ENCODE assay signal across 20 mouse cellular contexts in the genomic region with DNA sequence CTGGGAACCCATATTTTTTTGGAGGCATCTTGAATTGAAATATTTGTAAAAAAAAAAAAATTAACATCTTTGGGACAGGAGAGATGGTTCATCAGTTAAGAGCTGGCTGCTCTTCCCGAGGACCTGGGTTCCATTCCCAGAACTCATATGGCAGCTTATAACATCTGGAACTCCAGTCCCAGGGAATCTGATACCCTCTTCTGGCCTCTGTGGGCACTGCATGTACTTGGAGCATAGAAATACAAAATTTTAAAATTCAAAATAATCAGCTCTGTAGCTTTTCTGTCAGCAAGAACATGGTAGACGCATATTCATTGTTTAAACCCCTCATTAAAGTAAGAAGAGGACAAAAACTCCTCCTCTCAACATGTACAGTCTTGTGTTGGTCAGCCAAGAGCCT. TPM values are rescaled to one million over a fixed set of nuclear protein-coding genes. Genes with fewer than 3 reads are reported as not detected.
A peak's percentile ranks its signal among the peaks of the same experiment; 100 is the strongest.
DNase-seq lines count a peak whose midpoint lies in the region; ATAC-seq and TF ChIP-seq lines count a peak whose summit lies in the region.
"Had no signal": no experiment of that assay in that cellular context is flagged by ENCODE, and none has a peak within 500 bp of the region (broad histone marks: within the 10 kb centered on the region; RNA-seq: fewer than 3 reads in every experiment).

No protein-coding gene starts in this region.

- no peaks in the 10 kb centered on the region for H3K27me3 ChIP-seq in kidney, adult 2 months (replicated peaks; ENCODE audit: control insufficient read depth, insufficient read depth, low read length)
- H3K27me3 ChIP-seq in lung, embryonic 14.5 days (ENCODE audit: insufficient read depth, low read length) = no peaks in the 10 kb centered on the region
- peaks cover 0 to 6% of the 10 kb centered on the region in 2 experiments; a peak in 3 of 4 replicates for H3K27me3 ChIP-seq in MEL (ENCODE audit: control insufficient read depth in 1 of 2, insufficient read depth in 2 of 2, low read length in 2 of 2)
- no peaks in the 10 kb centered on the region for H3K27me3 ChIP-seq in stomach, postnatal 0 days (ENCODE audit: control insufficient read depth, insufficient read depth, low read length)
- H3K27me3 ChIP-seq in hindbrain, embryonic 11.5 days (ENCODE audit: control insufficient read depth, insufficient read depth, low read length) = no peaks in the 10 kb centered on the region
- H3K27me3 ChIP-seq: embryonic facial prominence, embryonic 12.5 days; forebrain, embryonic 12.5 days; heart, embryonic 13.5 days; hindbrain, embryonic 13.5 days had no signal

- H3K9me3 ChIP-seq in lung, embryonic 14.5 days (ENCODE audit: low read depth, low read length) = no peaks in the 10 kb centered on the region
- H3K9me3 ChIP-seq in MEL (replicated peaks; ENCODE audit: insufficient read depth, low read length) = no peaks in the 10 kb centered on the region
- no peaks in the 10 kb centered on the region for H3K9me3 ChIP-seq in stomach, postnatal 0 days (ENCODE audit: control insufficient read depth, low read length)
- H3K9me3 ChIP-seq in hindbrain, embryonic 11.5 days (ENCODE audit: control insufficient read depth, low read length) = no peaks in the 10 kb centered on the region
- H3K9me3 ChIP-seq: embryonic facial prominence, embryonic 12.5 days; forebrain, embryonic 12.5 days; heart, embryonic 13.5 days; hindbrain, embryonic 13.5 days had no signal

- TF ChIP-seq POLR2A in kidney, adult 2 months (IDR thresholded peaks at IDR 0.05; ENCODE audit: low read depth, low read length) = no peak
- no peak for TF ChIP-seq POLR2A in MEL (IDR thresholded peaks at IDR 0.05; ENCODE audit: control insufficient read depth in 1 of 2, insufficient read depth in 1 of 2, low read depth in 1 of 2, low read length in 2 of 2, poor library complexity in 1 of 2)

- no peak overlapping the region for H3K4me3 ChIP-seq in kidney, adult 2 months (ENCODE audit: insufficient read depth, low read depth, low read length)
- H3K4me3 ChIP-seq in lung, embryonic 14.5 days (ENCODE audit: low read depth, low read length) = no peak overlapping the region
- H3K4me3 ChIP-seq in MEL (ENCODE audit: control insufficient read depth in 1 of 2, insufficient read depth in 1 of 2, low read depth in 2 of 2, low read length in 2 of 2) = no peak overlapping the region
- no peak overlapping the region for H3K4me3 ChIP-seq in stomach, postnatal 0 days (ENCODE audit: low read depth, low read length)
- no peak overlapping the region for H3K4me3 ChIP-seq in hindbrain, embryonic 11.5 days (ENCODE audit: low read depth, low read length)
- H3K4me3 ChIP-seq: embryonic facial prominence, embryonic 12.5 days; forebrain, embryonic 12.5 days; heart, embryonic 13.5 days; hindbrain, embryonic 13.5 days had no signal

- H3K79me2 ChIP-seq in MEL (ENCODE audit: control insufficient read depth, insufficient read depth, low read length, poor library complexity) = no peaks in the 10 kb centered on the region

- H3K36me3 ChIP-seq in kidney, adult 2 months (ENCODE audit: control insufficient read depth, insufficient read depth, low read length) = no peaks in the 10 kb centered on the region
- H3K36me3 ChIP-seq in lung, embryonic 14.5 days (ENCODE audit: insufficient read depth) = no peaks in the 10 kb centered on the region
- H3K36me3 ChIP-seq in MEL (ENCODE audit: control insufficient read depth in 1 of 2, insufficient read depth in 2 of 2, low read length in 2 of 2) = no peaks in the 10 kb centered on the region
- no peaks in the 10 kb centered on the region for H3K36me3 ChIP-seq in stomach, postnatal 0 days (ENCODE audit: control insufficient read depth, insufficient read depth, low read length)
- H3K36me3 ChIP-seq in hindbrain, embryonic 11.5 days (ENCODE audit: control insufficient read depth, insufficient read depth, low read length) = no peaks in the 10 kb centered on the region
- H3K36me3 ChIP-seq: embryonic facial prominence, embryonic 12.5 days; forebrain, embryonic 12.5 days; heart, embryonic 13.5 days; hindbrain, embryonic 13.5 days had no signal

- 92% methylated on average over 2 of the region's 2 CpGs for WGBS in kidney, adult 2 months
- WGBS in lung, embryonic 14.5 days = 83% methylated on average over 2 of the region's 2 CpGs
- 86% methylated on average over 2 of the region's 2 CpGs for WGBS in stomach, postnatal 0 days
- 88% methylated on average over 2 of the region's 2 CpGs for WGBS in hindbrain, embryonic 11.5 days

- no peak overlapping the region for H3K4me2 ChIP-seq in lung, embryonic 14.5 days
- H3K4me2 ChIP-seq in stomach, postnatal 0 days (replicated peaks; ENCODE audit: low read depth) = no peak overlapping the region
- no peak overlapping the region for H3K4me2 ChIP-seq in hindbrain, embryonic 11.5 days (replicated peaks; ENCODE audit: low read depth, low read length)
- H3K4me2 ChIP-seq: embryonic facial prominence, embryonic 12.5 days; forebrain, embryonic 12.5 days; heart, embryonic 13.5 days; hindbrain, embryonic 13.5 days had no signal

- H3K4me1 ChIP-seq in kidney, adult 2 months (ENCODE audit: control insufficient read depth, insufficient read depth, low read length) = no peaks in the 10 kb centered on the region
- H3K4me1 ChIP-seq in lung, embryonic 14.5 days (ENCODE audit: insufficient read depth) = no peaks in the 10 kb centered on the region
- no peaks in the 10 kb centered on the region; a peak in 1 of 4 replicates for H3K4me1 ChIP-seq in MEL (ENCODE audit: control insufficient read depth in 1 of 2, insufficient read depth in 2 of 2, low read length in 2 of 2)
- no peaks in the 10 kb centered on the region for H3K4me1 ChIP-seq in stomach, postnatal 0 days (replicated peaks; ENCODE audit: control insufficient read depth, insufficient read depth)
- H3K4me1 ChIP-seq in hindbrain, embryonic 11.5 days (replicated peaks; ENCODE audit: control insufficient read depth, insufficient read depth, low read length) = no peaks in the 10 kb centered on the region
- H3K4me1 ChIP-seq: embryonic facial prominence, embryonic 12.5 days; forebrain, embryonic 12.5 days; heart, embryonic 13.5 days; hindbrain, embryonic 13.5 days had no signal

- TF ChIP-seq EP300 in MEL (IDR thresholded peaks at IDR 0.05; ENCODE audit: low read depth in 1 of 2, low read length in 2 of 2) = no peak
- TF ChIP-seq EP300 in stomach, postnatal 0 days (optimal IDR thresholded peaks at IDR 0.05) = no peak

- ATAC-seq in lung, embryonic 14.5 days (ENCODE audit: insufficient read depth) = no peak
- ATAC-seq in stomach, postnatal 0 days (ENCODE audit: low FRiP score, low TSS enrichment) = no peak
- no peak for ATAC-seq in hindbrain, embryonic 11.5 days (ENCODE audit: low FRiP score)
- ATAC-seq: forebrain, embryonic 16.5 days; hindbrain, postnatal 0 days had no signal

- no peak for DNase-seq in kidney, adult 2 months
- no peak for DNase-seq in kidney, adult 18-20 months
- DNase-seq in lung, embryonic 14.5 days = no peak
- no peak for DNase-seq in lung, postnatal 10 days
- DNase-seq in MEL (ENCODE audit: low read depth, low spot score) = no peak
- no peak for DNase-seq in stomach, postnatal 0 days (ENCODE audit: low spot score)
- no peak for DNase-seq in hindbrain, embryonic 11.5 days (ENCODE audit: low spot score)
- DNase-seq: adrenal gland, adult 8-10 months; adrenal gland, postnatal 36 days; cerebellum, adult 11 months; cerebellum, adult 9-10 months; cerebellum, postnatal 25 days; gastrocnemius, postnatal 25 days; heart, postnatal 4 days had no signal

- 0 out of 2 replicates have a peak, but pooled peaks have one; percentile 5 for TF ChIP-seq CTCF in kidney, adult 2 months (conservative IDR thresholded peaks at IDR 0.05; ENCODE audit: insufficient read depth, insufficient read length, low read depth, low read length)
- TF ChIP-seq CTCF in lung, embryonic 14.5 days (IDR thresholded peaks at IDR 0.05; ENCODE audit: low read depth) = peak; percentile 3; the same call in 1 of the 2 replicates
- TF ChIP-seq CTCF in MEL (IDR thresholded peaks at IDR 0.05 in 2 of 3, conservative IDR thresholded peaks at IDR 0.05 in 1 of 3; ENCODE audit: control insufficient read depth in 1 of 3, insufficient read depth in 1 of 3, low read depth in 2 of 3, low read length in 3 of 3, poor library complexity in 1 of 3, severe bottlenecking in 1 of 3) = peak in 1 of 3 experiments; percentile 46; a peak in 2 of 6 replicates
- peak; percentile 42 for TF ChIP-seq CTCF in stomach, postnatal 0 days (IDR thresholded peaks at IDR 0.05; ENCODE audit: low read depth)

- no peak overlapping the region for H3K27ac ChIP-seq in kidney, adult 2 months (ENCODE audit: insufficient read depth, low read depth, low read length)
- H3K27ac ChIP-seq in lung, embryonic 14.5 days (ENCODE audit: low read depth) = no peak overlapping the region
- H3K27ac ChIP-seq in MEL (ENCODE audit: control insufficient read depth, low read depth, low read length) = no peak overlapping the region
- H3K27ac ChIP-seq in stomach, postnatal 0 days (replicated peaks) = no peak overlapping the region
- H3K27ac ChIP-seq in hindbrain, embryonic 11.5 days (ENCODE audit: low read depth, low read length) = no peak overlapping the region
- H3K27ac ChIP-seq: embryonic facial prominence, embryonic 12.5 days; forebrain, embryonic 12.5 days; heart, embryonic 13.5 days; hindbrain, embryonic 13.5 days; hindbrain, postnatal 0 days had no signal

- H3K9ac ChIP-seq in lung, embryonic 14.5 days = no peak overlapping the region
- H3K9ac ChIP-seq in MEL (ENCODE audit: control insufficient read depth, low read depth, low read length, poor library complexity, severe bottlenecking) = no peak overlapping the region
- no peak overlapping the region for H3K9ac ChIP-seq in stomach, postnatal 0 days (ENCODE audit: low read length)
- H3K9ac ChIP-seq in hindbrain, embryonic 11.5 days (ENCODE audit: low read depth, low read length) = no peak overlapping the region
- H3K9ac ChIP-seq: embryonic facial prominence, embryonic 12.5 days; forebrain, embryonic 12.5 days; heart, embryonic 13.5 days; hindbrain, embryonic 13.5 days had no signal

- peak; percentile 32 for TF ChIP-seq RAD21 in MEL (IDR thresholded peaks at IDR 0.05; ENCODE audit: low read depth, low read length)

RNA-seq across cellular contexts. Expression of gene Morc2a, which starts 52.0 kb away (rescaled TPM):
- polyA plus RNA-seq in kidney, adult 2 months (2012; rRNA removed) = 8.6 and 9.2 TPM in 2 replicates
- 25.7 and 27.1 TPM in 2 replicates for polyA plus RNA-seq in lung, embryonic 14.5 days (2014; fragmentation: Nextera tagmentation; extraction: Ambion mirVana)
- total RNA-seq in MEL (2012; rRNA removed) = 12.8 and 14.7 TPM in 2 replicates
- polyA plus RNA-seq in MEL (2012; ENCODE audit: insufficient read depth in 1 of 2, insufficient read length in 2 of 2, low read depth in 1 of 2, low replicate concordance in 2 of 2, missing spikeins in 1 of 2) = 10 to 100 TPM; 23.4 to 25.6 TPM
- polyA plus RNA-seq in stomach, postnatal 0 days (2015; fragmentation: Nextera tagmentation; extraction: Ambion mirVana) = 6.9 and 8.8 TPM in 2 replicates
- polyA plus RNA-seq in hindbrain, embryonic 11.5 days (2014; fragmentation: Nextera tagmentation; extraction: Ambion mirVana) = 31.3 and 32.1 TPM in 2 replicates

RNA-seq across cellular contexts. Expression of gene Smtn, which starts 56.6 kb away (rescaled TPM):
- polyA plus RNA-seq in kidney, adult 2 months (2012; rRNA removed) = 52.3 and 57.2 TPM in 2 replicates
- 103 and 108 TPM in 2 replicates for polyA plus RNA-seq in lung, embryonic 14.5 days (2014; fragmentation: Nextera tagmentation; extraction: Ambion mirVana)
- total RNA-seq in MEL (2012; rRNA removed) = 203 and 204 TPM in 2 replicates
- polyA plus RNA-seq in MEL (2012; ENCODE audit: insufficient read depth in 1 of 2, insufficient read length in 2 of 2, low read depth in 1 of 2, low replicate concordance in 2 of 2, missing spikeins in 1 of 2) = 100 to 1,000 TPM in 1 of 2 experiments, not detected in 1; 370 TPM
- 103 TPM in 2 replicates for polyA plus RNA-seq in stomach, postnatal 0 days (2015; fragmentation: Nextera tagmentation; extraction: Ambion mirVana)
- polyA plus RNA-seq in hindbrain, embryonic 11.5 days (2014; fragmentation: Nextera tagmentation; extraction: Ambion mirVana) = 27.0 and 27.5 TPM in 2 replicates
